Mouse (Mus musculus): ENCODE results near the gene Ehd3.

Ehd3 gene

DNA sequence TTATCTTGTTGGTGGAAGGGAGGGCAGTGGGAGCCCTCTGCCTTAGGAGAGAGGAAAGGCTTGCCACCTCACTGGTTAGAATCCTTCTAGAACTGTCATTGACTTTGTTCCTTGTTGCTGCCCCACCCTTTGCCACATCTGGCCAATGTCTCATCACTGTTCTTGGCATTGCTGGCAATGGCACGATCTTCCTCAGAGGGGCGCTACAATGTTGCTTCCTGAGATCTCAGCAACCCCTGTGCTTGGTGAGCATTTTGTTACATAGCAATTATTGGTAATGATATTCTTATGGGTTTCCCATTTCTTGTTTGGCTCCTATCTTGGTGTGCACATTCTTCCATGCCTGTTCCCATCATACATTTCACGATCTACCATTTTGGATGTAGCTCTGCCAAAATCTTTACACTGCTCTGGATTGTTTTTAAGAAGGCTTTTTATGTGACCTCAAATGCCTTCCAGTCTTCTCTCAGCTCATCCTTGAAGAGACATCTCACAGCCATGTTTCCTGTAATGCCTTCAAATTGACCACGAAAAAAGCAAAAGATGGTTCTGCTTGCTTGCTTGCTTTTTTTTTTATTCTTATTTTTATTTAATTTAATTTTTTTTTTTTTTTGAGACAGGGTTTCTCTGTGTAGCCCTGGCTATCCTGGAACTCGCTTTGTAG is at the start of gene Ehd3:
Ehd3 (plus strand) TSS at position 614 of the 664 bp plus-strand sequence.
- no peak for DNase-seq

DNA sequence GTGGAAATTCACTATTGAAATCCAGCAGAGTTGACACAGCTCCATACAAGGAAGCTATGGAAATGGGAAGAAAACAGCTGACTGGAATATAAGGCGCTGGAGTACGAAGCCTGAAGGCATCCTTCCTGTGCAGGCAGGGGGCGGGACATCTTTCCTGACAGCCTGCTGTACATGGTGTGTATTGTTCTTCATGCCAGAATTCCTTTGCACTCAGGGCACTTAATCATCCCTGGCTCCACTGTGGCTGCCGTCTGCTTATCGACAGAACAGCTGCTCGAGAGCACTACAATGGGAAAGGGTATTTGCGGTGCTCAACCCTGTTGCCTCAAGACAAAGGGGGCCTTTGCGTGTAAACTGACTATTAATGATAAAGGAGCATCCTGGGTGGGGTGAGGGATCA is 33.0 kb upstream of the Ehd3 start:
- peak; percentile 5 for DNase-seq

DNA sequence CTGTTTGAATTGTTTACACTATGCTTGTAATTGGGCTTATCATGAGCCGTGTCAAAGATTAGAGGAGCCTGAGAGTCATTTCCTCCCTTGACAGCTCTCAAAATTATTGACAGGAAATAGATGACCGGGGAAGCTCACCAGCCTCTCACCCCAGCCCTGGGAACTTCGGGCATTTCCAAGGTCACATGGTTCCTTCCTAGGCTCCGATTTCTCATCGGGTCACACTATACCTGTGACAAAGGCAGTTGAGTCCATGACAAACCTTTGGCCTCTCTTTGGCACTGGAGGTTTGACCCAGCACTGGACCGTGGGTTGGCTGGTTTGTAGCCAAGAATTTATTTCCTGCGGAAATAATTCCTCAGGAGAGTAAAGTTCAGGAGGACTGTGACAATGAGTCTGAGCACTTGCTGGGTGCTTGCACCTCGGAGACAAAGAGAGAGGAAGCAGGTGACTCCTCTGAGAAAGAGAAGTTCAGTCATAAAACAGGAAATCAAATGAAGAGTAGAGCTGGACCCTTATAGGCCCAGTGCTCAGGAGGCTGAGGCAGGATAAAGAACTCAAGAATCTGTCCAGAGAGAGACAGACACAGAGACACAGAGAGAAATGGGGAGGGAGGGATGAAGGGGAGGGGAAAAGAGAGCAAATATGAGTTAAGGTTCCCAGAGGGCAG is 17.2 kb upstream of the Ehd3 start:
- DNase-seq: no peak

DNA sequence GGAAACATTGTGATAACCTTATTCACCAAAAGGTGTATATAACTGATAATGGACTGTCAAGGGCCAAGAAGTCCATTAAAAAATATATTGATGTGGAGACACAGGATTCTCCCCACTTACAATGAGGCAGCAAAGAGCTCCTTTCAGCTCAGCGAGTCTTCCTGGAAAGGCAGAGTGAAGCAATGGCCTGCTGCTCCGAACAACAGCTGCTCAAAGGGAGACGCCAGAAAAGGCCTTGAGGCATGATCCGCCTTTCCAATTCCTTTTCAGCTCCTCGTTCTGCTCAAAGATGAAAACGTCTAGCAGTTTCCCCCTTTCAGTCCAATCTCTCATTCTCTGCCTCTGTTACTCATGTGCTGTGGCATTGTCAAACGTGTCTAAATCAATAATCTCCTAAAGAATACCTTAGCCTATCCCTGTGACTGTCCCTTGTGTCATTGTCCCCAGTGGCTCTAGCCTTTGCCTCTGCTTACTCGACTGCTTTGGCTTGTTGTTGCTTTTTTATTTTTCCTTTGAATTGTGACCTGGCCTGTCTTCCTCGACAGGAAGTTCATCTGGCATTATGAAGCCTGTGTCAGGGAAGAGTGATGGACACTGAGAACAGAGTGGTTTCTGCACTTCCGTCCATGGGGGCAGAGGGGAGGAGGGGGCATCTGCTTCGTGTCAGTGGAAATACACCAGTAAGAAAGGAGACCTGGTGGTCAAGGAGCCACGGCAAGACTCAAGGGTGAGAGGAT is 13.5 kb upstream of the Ehd3 start:
- no peak for DNase-seq

DNA sequence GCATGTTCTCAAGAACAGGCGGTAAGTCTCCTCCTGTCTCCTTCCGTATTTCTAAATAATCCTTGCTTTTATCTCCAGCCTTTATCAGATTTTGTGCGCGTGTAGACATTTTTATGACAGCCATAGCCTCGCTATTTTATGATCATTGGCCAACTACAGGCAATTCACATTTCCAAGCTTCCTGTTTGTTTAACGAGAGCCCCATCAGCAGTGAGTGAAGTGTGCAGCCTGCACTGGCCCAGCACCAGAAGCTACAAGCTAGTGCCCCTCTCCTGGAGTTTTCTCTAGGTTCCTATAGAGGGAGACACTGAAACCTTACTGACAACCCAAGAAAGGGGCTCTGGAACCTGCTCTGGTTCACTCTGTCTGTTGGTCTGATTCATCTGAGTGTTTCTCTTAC is 7.1 kb upstream of the Ehd3 start:
- DNase-seq: no peak

DNA sequence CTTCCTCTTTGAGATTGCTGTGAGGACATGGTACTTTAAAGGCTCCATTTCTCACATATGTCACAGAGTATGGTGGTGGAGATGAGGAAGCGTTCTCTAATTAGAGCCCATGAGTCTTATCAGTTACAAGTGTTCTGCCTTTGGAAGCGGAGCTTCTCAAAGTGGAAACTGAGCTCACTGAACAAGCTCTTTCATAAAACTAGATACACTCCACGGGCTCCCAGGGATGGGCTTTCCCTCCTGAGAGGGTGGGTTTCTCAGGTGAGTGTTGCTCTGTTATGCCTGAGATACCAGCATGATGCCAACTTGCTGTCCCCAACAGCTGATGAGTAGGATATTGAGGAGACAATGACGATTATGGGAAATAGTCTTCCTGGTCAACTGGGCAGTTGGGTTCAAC is 6.2 kb upstream of the Ehd3 start:
- DNase-seq: no peak

DNA sequence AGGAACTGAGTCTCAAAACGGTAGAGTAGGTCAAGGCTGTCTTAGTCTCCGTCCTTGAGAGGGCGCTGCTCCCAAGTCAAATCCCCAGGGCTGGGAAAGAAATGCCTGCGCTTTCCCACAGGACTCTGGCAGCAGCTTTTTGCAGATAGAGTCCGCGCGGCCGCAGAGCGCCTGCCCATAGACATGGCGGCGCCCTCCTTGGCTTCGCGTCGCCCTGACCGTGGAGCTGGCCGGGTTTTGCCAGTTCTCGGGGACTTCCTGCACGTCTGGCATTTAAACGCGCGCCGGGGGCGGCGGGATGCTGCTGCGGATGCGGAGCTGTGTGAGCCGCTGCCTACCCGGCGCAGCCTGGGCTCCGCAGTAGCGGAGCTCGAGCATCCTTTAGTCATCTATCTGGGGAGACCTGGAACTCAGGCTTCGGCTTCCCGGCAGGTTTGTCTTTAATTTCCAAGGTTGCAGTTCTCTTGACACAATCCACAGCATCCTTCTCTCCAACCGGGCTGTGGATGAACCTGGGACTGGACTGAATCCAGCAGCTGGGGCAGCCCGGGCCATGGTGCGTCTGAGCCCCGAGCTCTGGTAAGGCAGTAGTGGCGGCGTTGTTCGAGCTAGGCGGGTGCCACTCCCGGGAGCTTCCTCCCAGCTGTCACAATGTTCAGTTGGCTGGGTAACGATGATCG is 798 bp downstream of the Ehd3 start:
- peak; percentile 89 for DNase-seq

DNA sequence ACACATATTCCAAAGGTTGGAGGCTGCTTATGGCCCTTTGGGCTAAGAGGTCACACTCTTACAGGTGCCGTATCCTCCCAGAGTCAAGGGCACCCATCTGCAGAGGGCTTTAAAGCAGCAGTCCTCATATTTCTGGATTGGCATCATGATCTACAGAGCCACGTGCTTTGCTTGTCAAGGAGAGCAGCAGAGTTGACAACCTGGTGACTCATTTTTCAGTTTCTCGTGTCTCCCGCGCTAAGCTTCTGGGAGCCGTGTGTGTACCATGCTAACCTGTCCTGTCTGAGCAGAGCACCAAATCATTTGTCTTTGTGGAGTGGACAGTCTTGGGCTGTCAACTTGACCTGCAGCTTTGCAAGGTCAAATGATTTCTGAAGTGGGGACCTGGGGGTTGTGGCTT is 2.4 kb downstream of the Ehd3 start:
- DNase-seq: no peak

DNA sequence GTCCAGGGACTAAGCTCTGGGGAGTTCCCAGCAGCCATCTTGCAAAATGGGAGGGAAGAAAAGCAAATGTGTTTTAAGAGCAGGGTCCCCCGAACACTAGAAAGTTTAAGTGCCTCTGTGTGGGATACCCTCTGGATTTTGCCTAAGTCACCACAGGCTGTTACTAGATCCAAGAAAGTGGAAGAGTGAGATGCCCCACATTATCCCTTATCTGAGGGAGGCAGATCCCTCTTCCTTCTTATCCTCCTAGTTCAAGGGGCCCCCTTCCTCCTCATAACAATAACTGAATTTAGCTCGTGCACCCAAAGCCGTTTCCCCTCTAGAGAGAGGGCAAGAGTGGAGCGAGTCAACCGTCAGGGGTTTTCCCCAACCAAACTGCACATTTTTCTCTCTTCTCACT is 3.3 kb downstream of the Ehd3 start:
- DNase-seq: no peak

DNA sequence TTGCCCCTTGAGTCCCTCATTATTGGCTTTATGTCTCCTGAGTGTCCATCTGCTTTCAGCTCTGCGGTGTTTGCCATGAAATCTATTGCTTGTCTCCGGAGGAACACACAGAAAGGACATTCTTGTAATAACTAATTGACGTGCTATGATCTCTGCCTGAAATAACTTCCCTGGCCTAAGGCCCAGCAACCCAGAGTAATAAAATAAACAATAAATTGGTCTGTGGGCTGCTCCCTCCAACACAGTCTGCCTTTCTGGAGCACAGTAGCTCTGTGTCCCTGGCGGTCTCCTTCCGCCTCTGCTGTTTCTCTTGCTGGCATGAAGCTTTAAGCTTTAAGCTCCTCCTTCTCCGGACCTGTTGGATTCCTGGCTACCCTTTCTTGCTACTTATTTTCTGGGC is 4.5 kb downstream of the Ehd3 start:
- peak; percentile 55 for DNase-seq

DNA sequence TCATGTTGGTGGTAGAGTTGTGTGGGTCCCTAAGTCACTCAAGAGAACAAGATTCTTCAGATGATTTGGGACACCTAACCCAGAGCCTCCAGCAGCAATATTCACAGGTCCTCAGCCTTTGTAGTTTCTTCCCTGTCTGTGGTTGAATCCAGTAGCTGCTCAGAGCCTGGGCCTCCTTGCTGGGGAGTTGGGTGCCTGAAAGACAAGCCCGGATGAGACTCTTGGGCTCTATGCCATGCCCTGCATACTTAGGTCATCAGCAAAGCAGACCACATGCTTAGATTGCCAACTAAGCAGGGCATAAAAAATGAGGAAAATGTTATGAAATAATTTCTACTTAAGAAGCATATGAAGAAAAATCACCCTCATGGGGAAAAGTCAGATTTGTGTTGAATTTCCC is 6.9 kb downstream of the Ehd3 start:
- DNase-seq: no peak

DNA sequence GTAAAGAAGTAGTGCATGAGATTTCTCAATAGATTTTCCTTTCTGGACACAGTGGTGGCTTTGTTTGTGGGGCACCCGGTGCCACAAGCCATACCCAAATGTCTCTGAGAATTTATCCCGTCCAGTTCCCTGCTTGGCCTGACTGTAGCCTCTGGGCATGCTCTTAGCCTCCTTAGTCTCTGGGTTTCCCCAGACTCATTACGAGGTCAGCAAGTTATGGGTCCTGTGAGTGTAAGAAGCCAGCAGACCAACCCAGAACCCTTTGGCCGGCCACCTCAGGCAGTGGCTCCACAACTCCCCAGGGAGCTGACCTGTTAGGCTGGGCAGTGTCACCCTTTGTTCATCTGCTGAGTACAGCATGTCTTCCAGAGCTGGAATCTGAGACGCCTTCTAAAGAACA is 7.6 kb downstream of the Ehd3 start:
- peak; percentile 51 for DNase-seq

DNA sequence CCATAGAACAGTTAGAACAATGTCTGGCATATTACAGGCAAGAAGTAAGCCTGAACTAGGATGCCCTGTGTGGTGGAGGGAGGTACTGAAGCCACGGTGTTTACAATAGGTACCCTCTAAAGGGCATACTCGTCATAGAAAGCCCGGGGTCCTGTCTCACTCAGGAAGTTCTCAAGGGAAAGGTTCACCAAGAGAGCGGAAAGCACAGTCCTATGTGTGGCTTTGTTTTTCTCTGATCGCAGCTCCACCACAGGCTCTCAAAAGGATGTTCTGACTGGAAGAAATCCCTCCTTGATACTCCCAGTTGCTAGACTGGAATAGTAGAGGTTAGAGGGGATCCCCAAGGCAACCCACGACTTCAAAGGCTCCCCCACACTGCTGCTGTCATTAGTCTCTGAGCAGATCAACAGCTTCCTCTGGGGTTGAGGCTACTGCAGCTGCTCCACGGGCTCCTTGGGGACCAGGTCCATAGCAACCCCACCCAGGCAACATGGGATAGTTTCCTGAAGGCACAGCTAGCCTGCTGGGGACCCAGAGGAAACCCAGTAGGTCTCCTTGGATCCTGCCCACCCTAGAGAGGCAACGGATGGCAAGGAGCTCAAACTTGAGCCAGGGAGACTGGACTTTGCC is 9.2 kb downstream of the Ehd3 start:
- no peak for DNase-seq

DNA sequence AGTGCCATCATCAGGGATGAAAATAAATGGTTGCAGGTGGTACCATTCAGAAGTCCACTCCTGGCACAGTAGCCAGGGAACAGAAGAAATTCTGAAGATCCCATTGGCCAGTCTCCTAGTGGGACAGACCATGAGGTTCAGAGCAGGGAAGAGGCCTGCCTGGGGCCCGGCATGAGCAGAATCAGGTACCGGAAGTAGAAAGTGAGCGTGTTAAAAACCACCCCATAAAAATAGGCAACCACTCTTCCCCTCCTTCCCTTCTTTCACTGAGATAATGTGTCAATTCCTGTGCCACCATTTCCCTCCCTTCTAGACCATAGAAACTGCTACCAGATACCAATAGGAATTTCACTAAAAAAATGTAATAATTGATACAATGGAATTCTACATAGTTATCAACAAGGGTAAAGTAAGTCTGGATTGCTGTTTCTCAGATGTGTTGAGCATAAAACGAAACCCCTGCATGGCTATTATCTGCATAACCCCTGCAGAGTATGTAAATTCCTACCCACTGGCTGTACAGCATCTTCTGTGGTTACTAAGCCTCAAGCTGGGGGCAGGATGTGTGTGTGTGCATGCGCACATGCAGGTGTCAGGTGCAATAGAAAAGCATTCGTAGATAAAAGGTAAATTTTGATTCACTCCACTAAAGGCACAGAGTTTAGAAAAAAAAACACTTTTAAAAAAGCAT is 10.7 kb downstream of the Ehd3 start:
- DNase-seq: no peak

DNA sequence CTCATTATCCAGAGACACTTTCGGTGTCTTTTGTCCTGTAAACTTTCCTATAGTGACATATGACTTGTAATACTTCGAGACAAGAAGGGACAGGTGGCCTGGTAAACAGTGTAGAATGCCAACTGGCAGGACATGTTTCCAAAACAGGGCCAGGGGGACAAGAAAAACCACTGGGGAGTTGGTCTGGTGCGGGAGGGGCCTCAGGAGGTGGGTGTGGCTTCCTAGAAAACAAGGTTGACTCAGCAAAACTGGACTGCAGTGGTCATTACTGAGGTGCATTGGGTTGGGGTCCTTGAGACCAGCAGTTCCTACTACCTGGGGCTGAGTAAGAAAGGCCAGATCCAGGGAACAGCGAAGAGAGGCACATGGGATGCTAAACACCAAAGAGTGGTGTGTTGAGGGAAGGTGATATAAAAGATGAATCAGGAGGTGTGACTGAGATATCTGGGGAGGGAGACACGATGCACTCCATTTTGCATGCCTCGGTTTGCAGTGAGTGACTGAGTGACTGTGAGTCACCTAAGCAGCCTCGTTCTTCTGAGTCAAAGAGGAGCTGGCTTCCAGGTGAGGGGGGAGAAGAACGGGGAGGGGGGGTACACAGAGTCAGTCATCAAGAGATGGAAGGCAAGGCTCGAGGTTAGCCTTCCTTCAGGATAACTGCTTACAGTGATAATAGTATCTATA is 13.9 kb downstream of the Ehd3 start:
- no peak for DNase-seq

DNA sequence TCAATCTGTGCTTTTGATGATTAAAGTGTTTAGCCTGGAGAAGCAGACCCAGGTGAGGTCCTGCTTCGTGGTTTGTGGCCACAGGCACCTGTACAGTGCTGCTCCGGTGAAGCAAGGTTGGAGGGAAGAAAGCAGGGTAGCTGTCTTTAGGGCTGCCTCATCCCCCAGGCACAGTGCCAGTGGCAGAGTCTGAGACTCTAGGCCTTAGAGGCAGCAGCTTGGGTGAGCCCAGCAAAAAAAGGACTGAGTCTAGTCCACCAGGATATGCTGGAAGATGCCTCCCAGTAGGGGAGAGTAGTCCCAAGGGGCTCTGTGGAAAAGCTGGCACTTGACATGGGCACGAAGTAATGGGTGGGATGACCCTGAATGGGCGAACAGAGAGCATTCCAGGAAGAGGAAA is 15.0 kb downstream of the Ehd3 start:
- no peak for DNase-seq

DNA sequence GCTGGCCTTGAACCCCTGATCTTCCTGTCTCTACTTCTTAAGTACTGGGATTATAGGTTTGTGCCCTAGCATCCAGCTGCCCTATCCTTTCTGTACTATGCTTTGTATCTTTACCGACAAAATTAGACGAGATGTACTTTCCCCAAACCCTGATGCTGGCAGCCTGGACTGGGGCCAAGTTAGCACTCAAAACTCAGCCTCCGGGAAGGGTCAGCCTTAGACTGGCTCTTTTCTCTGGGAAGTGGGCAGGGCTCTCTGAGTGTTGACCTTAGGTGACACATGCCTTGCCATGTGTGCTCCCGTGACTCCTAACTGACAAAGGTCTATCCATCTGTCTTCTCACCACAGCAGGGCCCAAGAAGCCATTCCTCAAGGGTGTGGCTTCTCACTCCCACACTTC is 16.8 kb downstream of the Ehd3 start:
- DNase-seq: peak; percentile 54

DNA sequence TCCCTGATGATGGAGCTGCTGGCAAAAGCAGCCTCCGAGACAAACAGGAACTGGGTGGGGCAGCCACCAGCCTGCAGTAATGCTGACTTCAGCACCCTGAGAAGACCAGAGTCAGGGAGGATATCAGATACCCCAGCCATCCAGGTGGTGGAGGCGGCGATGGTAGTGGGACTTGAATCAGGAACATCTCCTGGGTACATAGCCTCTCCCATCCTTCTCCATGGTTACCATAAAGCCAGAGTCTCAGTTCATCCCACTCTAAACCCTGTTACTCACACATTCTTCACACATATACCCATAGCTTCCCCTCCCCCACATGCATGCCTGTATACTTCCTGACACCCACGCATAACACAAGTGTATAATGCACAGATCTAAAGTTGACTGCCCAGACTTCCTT is 18.3 kb downstream of the Ehd3 start:
- DNase-seq: no peak

DNA sequence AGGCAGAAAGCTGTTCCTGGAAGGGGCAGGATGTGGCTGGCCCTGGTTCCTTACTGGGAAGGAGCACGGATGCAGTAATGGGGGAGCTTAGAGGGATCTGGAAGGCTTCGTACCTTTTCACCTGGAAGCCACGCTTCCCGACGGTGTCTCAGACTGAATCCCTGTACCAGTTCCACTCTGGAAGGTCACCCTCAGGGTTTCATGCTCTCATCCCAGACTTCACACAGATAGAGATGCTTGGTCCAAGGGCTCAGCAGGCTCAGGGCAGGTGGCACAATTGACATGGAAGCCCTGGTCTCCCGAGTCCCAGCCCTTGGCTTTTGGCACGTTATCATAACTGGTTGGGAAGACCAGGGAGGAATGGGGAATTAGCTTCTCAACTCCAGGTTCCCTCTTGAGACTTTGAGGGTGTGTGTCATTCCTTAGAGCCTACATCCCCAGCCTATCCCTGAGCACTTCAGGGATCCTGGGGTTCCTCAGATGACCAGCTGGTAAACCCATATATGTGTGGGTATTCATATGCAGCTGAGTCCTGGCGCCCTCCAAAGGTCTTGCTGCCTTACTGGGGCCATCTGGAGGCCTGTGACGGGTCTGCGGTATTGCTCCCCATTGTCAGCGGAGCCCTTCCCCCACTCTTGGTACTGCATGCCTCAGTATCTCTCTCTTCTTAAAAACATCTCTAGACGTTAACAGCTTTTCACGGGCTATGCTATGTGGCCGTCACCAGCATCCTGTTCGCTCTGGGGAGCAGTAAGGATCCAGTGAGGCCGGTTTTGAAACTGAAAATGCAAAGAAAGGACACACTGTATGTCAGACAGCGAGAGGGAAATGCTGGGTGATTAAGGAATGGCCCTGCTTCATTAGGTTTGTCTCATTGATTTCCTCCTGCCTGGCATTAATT is 19.4 kb downstream of the Ehd3 start:
- no peak for DNase-seq

DNA sequence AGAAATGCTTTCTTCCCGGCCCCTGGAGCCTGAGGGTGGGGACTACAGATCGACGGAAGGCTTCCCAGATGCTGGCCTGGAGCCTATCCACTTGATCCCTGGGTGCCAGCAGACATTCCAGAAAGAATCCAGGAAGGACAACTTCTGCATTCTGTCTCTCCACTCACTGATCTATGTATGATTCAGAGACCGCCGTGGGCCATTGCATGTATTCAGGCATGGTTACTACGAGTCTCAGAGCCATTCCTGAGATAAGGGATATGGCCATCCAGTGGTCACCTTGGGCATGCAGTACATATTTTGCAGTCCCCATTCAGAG is 20.0 kb downstream of the Ehd3 start:
- no peak for DNase-seq

DNA sequence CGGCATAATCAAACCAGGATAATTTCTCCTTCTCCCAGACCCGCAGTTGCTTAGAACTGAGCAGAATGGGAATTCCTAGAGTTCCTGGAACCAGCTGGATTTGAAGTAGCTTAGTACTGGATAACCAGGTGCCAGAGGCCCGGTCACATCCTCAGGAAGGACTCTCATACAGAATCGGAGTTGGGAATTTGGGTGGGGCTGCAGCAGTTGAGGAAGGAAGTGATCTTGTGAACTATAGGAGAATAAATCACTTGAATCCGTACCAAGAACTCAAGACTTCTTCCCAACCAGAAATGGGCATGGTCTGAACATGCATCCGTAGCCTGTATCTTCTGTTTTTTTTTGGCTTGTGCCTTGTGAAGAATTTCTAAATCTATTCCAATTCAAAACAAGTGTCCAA is 22.2 kb downstream of the Ehd3 start:
- DNase-seq: no peak

Measured in lung, postnatal 14 days (tissue).